Mouse (Mus musculus): ENCODE data around the gene Gdf7. TPM values are rescaled to one million over a fixed set of nuclear protein-coding genes. Genes with fewer than 3 reads are reported as not detected.
A peak's percentile ranks its signal among the peaks of the same experiment; 100 is the strongest.

Gdf7 gene
- total and polyA plus RNA-seq, 2 experiments from 2014 or later = 0.11 to 4.7 TPM

- Histone ChIP-seq H3K4me1 (ENCODE audit: insufficient read depth, low read length) (peaks cover 8% of the 10 kb centered on the region; the same call in 1 of the 2 replicates), H3K9ac (replicated peaks; ENCODE audit: low read length, poor library complexity, severe bottlenecking) (no peak overlapping the region), H3K27me3 (ENCODE audit: insufficient read depth, low read length) (no peaks in the 10 kb centered on the region), H3K4me2 (ENCODE audit: low read depth, low read length, poor library complexity, severe bottlenecking) (no peak overlapping the region), H3K4me3 (ENCODE audit: low read depth, low read length) (no peak overlapping the region), H3K36me3 (ENCODE audit: insufficient read depth, low read length) (peaks cover 20% of the 10 kb centered on the region; the same call in 1 of the 2 replicates), H3K9me3 (ENCODE audit: low read length) (no peaks in the 10 kb centered on the region), H3K27ac (ENCODE audit: low read depth, low read length) (no peak overlapping the region)
- peak; percentile 11; the same call in 1 of the 2 replicates for ATAC-seq (ENCODE audit: low FRiP score)
- 53% methylated on average over 14 of the region's 14 CpGs for WGBS
- no peak for TF ChIP-seq CTCF (IDR thresholded peaks at IDR 0.05)
- DNase-seq (ENCODE audit: low spot score) = peak; percentile 80
Measured at GRCm38 (mm10) chr12:8331489-8332173, 29.9 kb upstream of the Gdf7 start.

GRCm38 (mm10) chr12:8329236-8329635, 27.5 kb upstream of the Gdf7 start:
- Histone ChIP-seq H3K27me3 (ENCODE audit: insufficient read depth, low read length) (no peaks in the 10 kb centered on the region), H3K4me1 (ENCODE audit: insufficient read depth, low read length) (peaks cover 8% of the 10 kb centered on the region; the same call in 1 of the 2 replicates), H3K4me2 (ENCODE audit: low read depth, low read length, poor library complexity, severe bottlenecking) (no peak overlapping the region), H3K4me3 (ENCODE audit: low read depth, low read length) (no peak overlapping the region), H3K36me3 (ENCODE audit: insufficient read depth, low read length) (peaks cover 28% of the 10 kb centered on the region), H3K27ac (ENCODE audit: low read depth, low read length) (no peak overlapping the region), H3K9ac (replicated peaks; ENCODE audit: low read length, poor library complexity, severe bottlenecking) (no peak overlapping the region), H3K9me3 (ENCODE audit: low read length) (no peaks in the 10 kb centered on the region)
- peak; percentile 48 for TF ChIP-seq CTCF (IDR thresholded peaks at IDR 0.05)
- no peak for DNase-seq (ENCODE audit: low spot score)
- ATAC-seq (ENCODE audit: low FRiP score) = no peak
- WGBS = 91% methylated on average over 7 of the region's 7 CpGs

DNA sequence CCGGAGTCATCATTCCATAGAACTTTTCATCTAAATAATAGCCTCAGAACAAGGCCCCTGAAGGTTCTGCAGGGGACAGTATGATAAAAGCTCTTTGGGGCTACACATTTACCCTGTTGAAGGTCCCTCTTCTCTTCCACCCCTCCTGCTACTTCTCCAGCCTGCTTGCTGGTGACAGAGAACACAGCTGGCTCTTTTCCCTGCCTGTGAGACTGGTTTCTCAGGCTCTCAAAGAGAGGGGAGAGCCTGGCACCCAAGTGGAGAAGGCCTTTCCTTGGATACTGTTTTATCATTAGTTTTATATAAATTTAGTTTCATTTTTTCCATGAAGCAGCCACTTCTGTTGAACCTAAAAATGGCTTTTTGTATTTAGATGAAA, 25.9 kb upstream of the Gdf7 start:
- peaks cover 36% of the 10 kb centered on the region for H3K36me3 ChIP-seq (ENCODE audit: insufficient read depth, low read length)
- H3K4me3 ChIP-seq (ENCODE audit: low read depth, low read length) = no peak overlapping the region
- H3K4me1 ChIP-seq (ENCODE audit: insufficient read depth, low read length) = peaks cover 8% of the 10 kb centered on the region; the same call in 1 of the 2 replicates
- no peak for TF ChIP-seq CTCF (IDR thresholded peaks at IDR 0.05)
- ATAC-seq (ENCODE audit: low FRiP score) (no peak), DNase-seq (ENCODE audit: low spot score) (no peak)
- peak overlapping the region; percentile 13 for H3K9ac ChIP-seq (replicated peaks; ENCODE audit: low read length, poor library complexity, severe bottlenecking)
- H3K4me2 ChIP-seq (ENCODE audit: low read depth, low read length, poor library complexity, severe bottlenecking) = no peak overlapping the region
- H3K27ac ChIP-seq (ENCODE audit: low read depth, low read length) = peak overlapping the region; percentile 73
- WGBS = 45% methylated on average over 1 of the region's 1 CpGs
- H3K27me3 ChIP-seq (ENCODE audit: insufficient read depth, low read length) = no peaks in the 10 kb centered on the region
- H3K9me3 ChIP-seq (ENCODE audit: low read length) = no peaks in the 10 kb centered on the region

- Histone ChIP-seq H3K4me1 (ENCODE audit: insufficient read depth, low read length) (peaks cover 8% of the 10 kb centered on the region; the same call in 1 of the 2 replicates), H3K27ac (ENCODE audit: low read depth, low read length) (peak overlapping the region; percentile 73), H3K4me3 (ENCODE audit: low read depth, low read length) (no peak overlapping the region), H3K4me2 (ENCODE audit: low read depth, low read length, poor library complexity, severe bottlenecking) (0 out of 2 replicates have a peak overlapping the region, but pooled peaks have one; percentile 21), H3K9me3 (ENCODE audit: low read length) (no peaks in the 10 kb centered on the region), H3K36me3 (ENCODE audit: insufficient read depth, low read length) (peaks cover 35% of the 10 kb centered on the region), H3K9ac (replicated peaks; ENCODE audit: low read length, poor library complexity, severe bottlenecking) (peak overlapping the region; percentile 13), H3K27me3 (ENCODE audit: insufficient read depth, low read length) (no peaks in the 10 kb centered on the region)
- peak; percentile 91 for ATAC-seq (ENCODE audit: low FRiP score)
- peak; percentile 95 for DNase-seq (ENCODE audit: low spot score)
- 15% methylated on average over 17 of the region's 17 CpGs for WGBS
- peak; percentile 99 for TF ChIP-seq CTCF (IDR thresholded peaks at IDR 0.05)
Measured at GRCm38 (mm10) chr12:8326825-8327674, 25.3 kb upstream of the Gdf7 start.

GRCm38 (mm10) chr12:8325943-8326522, 24.3 kb upstream of the Gdf7 start:
- H3K9me3 ChIP-seq (ENCODE audit: low read length) = no peaks in the 10 kb centered on the region
- H3K36me3 ChIP-seq (ENCODE audit: insufficient read depth, low read length) = peaks cover 39% of the 10 kb centered on the region
- ATAC-seq (ENCODE audit: low FRiP score) (no peak), DNase-seq (ENCODE audit: low spot score) (no peak)
- H3K4me3 ChIP-seq (ENCODE audit: low read depth, low read length) = no peak overlapping the region
- H3K9ac ChIP-seq (replicated peaks; ENCODE audit: low read length, poor library complexity, severe bottlenecking) = no peak overlapping the region
- H3K27ac ChIP-seq (ENCODE audit: low read depth, low read length) = no peak overlapping the region
- H3K4me1 ChIP-seq (ENCODE audit: insufficient read depth, low read length) = peaks cover 8% of the 10 kb centered on the region; the same call in 1 of the 2 replicates
- no peak for TF ChIP-seq CTCF (IDR thresholded peaks at IDR 0.05)
- WGBS = 92% methylated on average over 17 of the region's 17 CpGs
- H3K4me2 ChIP-seq (ENCODE audit: low read depth, low read length, poor library complexity, severe bottlenecking) = no peak overlapping the region
- no peaks in the 10 kb centered on the region for H3K27me3 ChIP-seq (ENCODE audit: insufficient read depth, low read length)
